Mouse (Mus musculus) lung, embryonic 16.5 days (tissue): ENCODE measurements around the gene Arid3c. TPM values are rescaled to one million over a fixed set of nuclear protein-coding genes. Genes with fewer than 3 reads are reported as not detected.

Experiments
- ATAC-seq: fragments of 200-750 bp; cut with Nextera tagmentation; 2 replicates; pipeline ENCODE4 v1.8.0; 2017; ENCODE audit warnings: low read depth, mild to moderate bottlenecking, moderate library complexity
- H3K27ac ChIP-seq: fragments of 300-500 bp; sonication (generic); 2 replicates; pipeline ENCODE4 v1.5.1; 2014; ENCODE audit warnings: mild to moderate bottlenecking, control low read depth, low read length
- H3K27me3 ChIP-seq: fragments of 300-500 bp; sonication (generic); 2 replicates; pipeline ENCODE4 v1.6.1; 2014; ENCODE audit warnings: low read depth, low read length, mixed read lengths; ENCODE audit not compliant: control insufficient read depth, insufficient read depth
- H3K36me3 ChIP-seq: fragments of 300-500 bp; sonication (generic); 2 replicates; pipeline ENCODE4 v1.6.1; 2014; ENCODE audit warnings: low read length; ENCODE audit not compliant: control insufficient read depth, insufficient read depth
- H3K4me1 ChIP-seq: fragments of 300-500 bp; sonication (generic); replicated peaks from 2 replicates; pipeline ENCODE4 v1.6.1; 2014; ENCODE audit warnings: low read length, mixed read lengths; ENCODE audit not compliant: control insufficient read depth, insufficient read depth
- H3K4me2 ChIP-seq: fragments of 300-500 bp; sonication (generic); 2 replicates; pipeline ENCODE4 v1.6.1; 2014; ENCODE audit warnings: low read depth, low read length, control low read depth
- H3K4me3 ChIP-seq: fragments of 300-500 bp; sonication (generic); 2 replicates; pipeline ENCODE4 v1.5.1; 2014; ENCODE audit warnings: mild to moderate bottlenecking, low read length, control low read depth
- H3K9ac ChIP-seq: fragments of 300-500 bp; sonication (generic); 2 replicates; pipeline ENCODE4 v1.6.1; 2014; ENCODE audit warnings: low read length, control low read depth
- H3K9me3 ChIP-seq: fragments of 300-500 bp; sonication (generic); 2 replicates; pipeline ENCODE4 v1.6.1; 2016; ENCODE audit warnings: low read length; ENCODE audit not compliant: control insufficient read depth
- WGBS: fragments of 180-500 bp; shearing (Covaris S2); extraction: QIAGEN DNeasy Blood & Tissue Kit; methylation state at CpG from one replicate; pipeline ENCODE4 v1.1.7; 2014; 5-methylcytosine and 5-hydroxymethylcytosine counted together
- polyA plus RNA-seq: library from polyadenylated mRNA; unstranded; fragments of >200 nt; fragmentation: Nextera tagmentation; extraction: Ambion mirVana; gene quantifications from 2 replicates; pipeline ENCODE4 v1.2.1, GENCODE M21; 2015

Arid3c gene
- polyA plus RNA-seq, 1 experiment from 2014 or later: not detected

- Histone ChIP-seq H3K36me3 (no peaks in the 10 kb centered on the region), H3K4me2 (peak overlapping the region; percentile 93), H3K9me3 (no peaks in the 10 kb centered on the region), H3K27ac (peak overlapping the region; percentile 95; the same call in 1 of the 2 replicates), H3K27me3 (no peaks in the 10 kb centered on the region), H3K4me3 (peak overlapping the region; percentile 79), H3K4me1 (peaks cover 26% of the 10 kb centered on the region), H3K9ac (peak overlapping the region; percentile 86)
- WGBS: 70% methylated on average over 8 of the region's 8 CpGs
- no peak for ATAC-seq
Observed at GRCm38 (mm10) chr4:41756440-41756839, 25.5 kb upstream of the Arid3c start.

- H3K27ac ChIP-seq: peak within 1 kb of the TSS; percentile 95
- no peaks in the 10 kb centered on the region for H3K27me3 ChIP-seq
- no peaks in the 10 kb centered on the region for H3K36me3 ChIP-seq
- H3K4me3 ChIP-seq: peak within 1 kb of the TSS; percentile 79
- peak; percentile 71 for ATAC-seq
- peaks cover 18% of the 10 kb centered on the region for H3K4me1 ChIP-seq
- peak within 1 kb of the TSS; percentile 86 for H3K9ac ChIP-seq
- H3K4me2 ChIP-seq: peak within 1 kb of the TSS; percentile 93
- under 1% methylated on average over 57 of the region's 57 CpGs for WGBS
- no peaks in the 10 kb centered on the region for H3K9me3 ChIP-seq
Observed at GRCm38 (mm10) chr4:41755338-41756305, 24.7 kb upstream of the Arid3c start, which contains the start of gene Sigmar1. Gene Sigmar1 (minus strand): TSS chr4:41756157.

- 12% methylated on average over 14 of the region's 14 CpGs for WGBS
Observed at GRCm38 (mm10) chr4:41754797-41755337, 23.9 kb upstream of the Arid3c start, which contains the start of gene Galt. Gene Galt (plus strand): TSS chr4:41755228.

DNA sequence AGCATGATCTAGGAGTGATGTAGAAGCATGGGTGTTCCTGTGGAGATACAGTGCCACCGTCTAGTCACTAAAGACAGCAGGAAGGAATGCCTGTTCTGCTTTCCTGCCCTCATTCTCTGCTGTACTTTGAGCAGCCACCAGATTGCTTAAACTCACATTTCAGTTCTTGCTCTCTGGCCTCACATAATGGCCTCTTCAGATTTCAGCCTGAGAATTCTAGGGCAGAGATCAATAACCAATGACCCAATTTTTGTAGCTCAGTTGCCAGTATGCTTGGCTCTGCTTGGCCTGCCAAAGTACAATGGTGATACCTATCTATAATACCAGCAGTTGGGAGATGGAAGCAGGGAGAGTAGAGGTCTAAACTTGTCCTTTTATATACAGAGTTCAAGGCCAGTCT is 14.1 kb upstream of the Arid3c start:
- Histone ChIP-seq H3K9me3 (no peaks in the 10 kb centered on the region), H3K4me3 (no peak overlapping the region), H3K36me3 (no peaks in the 10 kb centered on the region), H3K9ac (no peak overlapping the region), H3K27ac (no peak overlapping the region), H3K4me1 (peaks cover 6% of the 10 kb centered on the region), H3K4me2 (no peak overlapping the region), H3K27me3 (no peaks in the 10 kb centered on the region)
- WGBS: 65% methylated on average over 1 of the region's 1 CpGs
- ATAC-seq: no peak

More at GRCm38 (mm10) chr4:41754797-41755337, 23.9 kb upstream of the Arid3c start, which contains the start of gene Galt:
- Histone ChIP-seq H3K27ac (peak within 1 kb of the TSS; percentile 95), H3K9ac (peak within 1 kb of the TSS; percentile 86), H3K9me3 (no peaks in the 10 kb centered on the region), H3K4me2 (peak within 1 kb of the TSS; percentile 93), H3K27me3 (no peaks in the 10 kb centered on the region), H3K36me3 (no peaks in the 10 kb centered on the region), H3K4me3 (peak within 1 kb of the TSS; percentile 79), H3K4me1 (peaks cover 18% of the 10 kb centered on the region)
- ATAC-seq: peak; percentile 48

GRCm38 (mm10) chr4:41744131-41744530 is 13.2 kb upstream of the Arid3c start:
- Histone ChIP-seq H3K27ac (no peak overlapping the region), H3K27me3 (no peaks in the 10 kb centered on the region), H3K4me2 (no peak overlapping the region), H3K9ac (no peak overlapping the region), H3K4me1 (peaks cover 12% of the 10 kb centered on the region), H3K4me3 (no peak overlapping the region), H3K9me3 (no peaks in the 10 kb centered on the region), H3K36me3 (peaks cover under 1% of the 10 kb centered on the region)
- no peak for ATAC-seq
- WGBS: 59% methylated on average over 2 of the region's 2 CpGs

GRCm38 (mm10) chr4:41741158-41741560 is 10.2 kb upstream of the Arid3c start:
- H3K36me3 ChIP-seq: peaks cover 5% of the 10 kb centered on the region
- H3K4me2 ChIP-seq: peak overlapping the region; percentile 92
- peak overlapping the region; percentile 76 for H3K4me3 ChIP-seq
- under 1% methylated on average over 27 of the region's 27 CpGs for WGBS
- H3K9ac ChIP-seq: peak overlapping the region; percentile 76
- H3K9me3 ChIP-seq: no peaks in the 10 kb centered on the region
- H3K4me1 ChIP-seq: peaks cover 12% of the 10 kb centered on the region
- H3K27me3 ChIP-seq: no peaks in the 10 kb centered on the region
- peak overlapping the region; percentile 86 for H3K27ac ChIP-seq
- peak; percentile 97 for ATAC-seq

- Histone ChIP-seq H3K4me3 (peak overlapping the region; percentile 76), H3K27ac (peak overlapping the region; percentile 86), H3K4me1 (peaks cover 12% of the 10 kb centered on the region), H3K27me3 (no peaks in the 10 kb centered on the region), H3K9me3 (no peaks in the 10 kb centered on the region), H3K36me3 (peaks cover 5% of the 10 kb centered on the region), H3K9ac (peak overlapping the region; percentile 76), H3K4me2 (peak overlapping the region; percentile 92)
- ATAC-seq: peak; percentile 83
- under 1% methylated on average over 48 of the region's 48 CpGs for WGBS
Observed at GRCm38 (mm10) chr4:41740380-41741157, 9.6 kb upstream of the Arid3c start.

DNA sequence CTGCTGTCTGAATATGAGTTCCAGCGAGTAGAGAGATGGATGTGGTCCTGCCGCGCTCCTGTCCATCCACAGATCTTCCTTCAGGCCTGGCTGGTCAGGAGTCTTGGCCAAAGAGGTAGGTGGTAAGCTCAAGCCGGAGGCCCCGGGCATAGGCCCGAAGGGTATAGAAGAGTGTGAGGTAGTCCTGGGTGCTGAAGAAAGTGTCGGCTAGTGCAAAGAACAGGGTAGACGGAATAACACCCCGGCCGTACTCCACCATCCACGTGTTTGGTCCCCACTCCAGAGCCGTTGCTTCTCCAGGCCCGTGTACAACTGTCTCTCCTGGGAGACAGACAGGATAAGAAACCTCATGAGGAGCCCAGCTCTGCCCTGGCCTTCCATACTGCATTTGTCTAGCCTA is 8.3 kb upstream of the Arid3c start:
- H3K9ac ChIP-seq: no peak overlapping the region
- no peaks in the 10 kb centered on the region for H3K9me3 ChIP-seq
- no peak overlapping the region for H3K4me2 ChIP-seq
- no peak overlapping the region for H3K27ac ChIP-seq
- 91% methylated on average over 13 of the region's 13 CpGs for WGBS
- no peaks in the 10 kb centered on the region for H3K27me3 ChIP-seq
- H3K4me1 ChIP-seq: peaks cover 12% of the 10 kb centered on the region
- no peak overlapping the region for H3K4me3 ChIP-seq
- ATAC-seq: no peak
- peaks cover 5% of the 10 kb centered on the region for H3K36me3 ChIP-seq
